ENCODE assay signal across 11 mouse cellular contexts in the genomic region with DNA sequence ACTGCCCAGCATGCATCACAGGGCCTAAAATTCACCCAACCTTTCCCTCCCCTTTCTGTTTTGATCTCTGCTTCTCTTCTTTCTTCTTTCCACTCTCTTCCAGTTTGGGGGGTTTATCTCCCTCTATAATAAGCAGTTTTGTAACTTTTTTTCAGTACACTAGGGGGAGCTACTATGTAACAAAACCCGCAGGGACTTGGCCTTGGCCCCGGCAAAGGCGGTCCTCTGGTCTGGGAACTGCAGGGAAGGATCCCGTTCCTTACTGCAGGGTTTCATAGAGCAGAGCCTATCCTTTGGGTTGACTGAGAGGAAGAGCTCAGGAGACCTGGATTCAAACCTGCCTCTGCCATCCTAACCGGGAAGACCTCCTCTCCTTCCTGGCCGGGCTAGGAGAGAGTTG. TPM values are rescaled to one million over a fixed set of nuclear protein-coding genes. Genes with fewer than 3 reads are reported as not detected.
DNase-seq lines count a peak whose midpoint lies in the region; ATAC-seq lines count a peak whose summit lies in the region.
"Had no signal": no experiment of that assay in that cellular context is flagged by ENCODE, and none has a peak within 500 bp of the region (broad histone marks: within the 10 kb centered on the region; RNA-seq: fewer than 3 reads in every experiment).

No protein-coding gene starts in this region.

- WGBS in neural tube, embryonic 15.5 days = 23% methylated on average over 6 of the region's 6 CpGs

- no peak overlapping the region for H3K9ac ChIP-seq in neural tube, embryonic 15.5 days (replicated peaks)
- H3K9ac ChIP-seq: heart, embryonic 13.5 days; neural tube, embryonic 12.5 days had no signal

- no peak for ATAC-seq in neural tube, embryonic 15.5 days (ENCODE audit: low FRiP score)
- no peak for ATAC-seq in activated CD4-positive, CD25-positive, alpha-beta regulatory T cell, adult 4 months

- no peak overlapping the region for H3K27ac ChIP-seq in neural tube, embryonic 15.5 days (replicated peaks)
- H3K27ac ChIP-seq: heart, embryonic 13.5 days; neural tube, embryonic 12.5 days had no signal

- H3K27me3 ChIP-seq in neural tube, embryonic 15.5 days (replicated peaks) = no peaks in the 10 kb centered on the region
- H3K27me3 ChIP-seq in megakaryocyte, embryonic 14.5 days (replicated peaks) = no peaks in the 10 kb centered on the region
- H3K27me3 ChIP-seq: neural tube, embryonic 12.5 days had no signal

- H3K36me3 ChIP-seq in neural tube, embryonic 15.5 days = no peaks in the 10 kb centered on the region
- no peaks in the 10 kb centered on the region for H3K36me3 ChIP-seq in megakaryocyte, embryonic 14.5 days (replicated peaks; ENCODE audit: low read length)
- H3K36me3 ChIP-seq: G1E; heart, embryonic 13.5 days; neural tube, embryonic 12.5 days had no signal

- no peak overlapping the region for H3K4me3 ChIP-seq in neural tube, embryonic 15.5 days (replicated peaks)
- H3K4me3 ChIP-seq in megakaryocyte, embryonic 14.5 days (replicated peaks) = peak overlapping the region; percentile 6
- H3K4me3 ChIP-seq: heart, embryonic 13.5 days; neural tube, embryonic 12.5 days had no signal

- no peak overlapping the region for H3K4me2 ChIP-seq in neural tube, embryonic 15.5 days
- H3K4me2 ChIP-seq: heart, embryonic 13.5 days; neural tube, embryonic 12.5 days had no signal

- peaks cover 8% of the 10 kb centered on the region; the same call in 1 of the 2 replicates for H3K4me1 ChIP-seq in neural tube, embryonic 15.5 days
- peaks cover 59% of the 10 kb centered on the region for H3K4me1 ChIP-seq in megakaryocyte, embryonic 14.5 days

- H3K9me3 ChIP-seq in neural tube, embryonic 15.5 days (replicated peaks) = no peaks in the 10 kb centered on the region
- H3K9me3 ChIP-seq in megakaryocyte, embryonic 14.5 days = no peaks in the 10 kb centered on the region
- H3K9me3 ChIP-seq: G1E; heart, embryonic 13.5 days; neural tube, embryonic 12.5 days had no signal

- peak; percentile 60 for DNase-seq in adrenal gland, postnatal 10 days
- DNase-seq in adrenal gland, adult 8-10 months = no peak
- DNase-seq in neural tube, embryonic 10.5 days (ENCODE audit: extremely low spot score, low spot score) = peak; percentile 22
- peak; percentile 44 to 63 for DNase-seq in cerebellum, postnatal 25 days
- DNase-seq in induced T-regulatory cell, adult 2 months (ENCODE audit: low read depth) = peak; percentile 44

RNA-seq across cellular contexts. Expression of a gene that starts 30.0 kb away (rescaled TPM):
- 1,000 to 10,000 TPM; 1,052 to 1,140 TPM for total RNA-seq in adrenal gland, postnatal 10 days (2021)
- 1,000 to 10,000 TPM; 2,246 to 2,701 (median 2,550) TPM for total RNA-seq in adrenal gland, adult 8-10 months (2022)
- polyA plus RNA-seq in neural tube, embryonic 15.5 days (2015; fragmentation: Nextera tagmentation; extraction: Ambion mirVana) = 178 and 204 TPM in 2 replicates
- polyA plus RNA-seq in megakaryocyte, embryonic 14.5 days (2012; ENCODE audit: insufficient read depth, low replicate concordance) = 0.06 TPM in 1 of 2 replicates, not detected in the other
- polyA plus RNA-seq in activated CD4-positive, CD25-positive, alpha-beta regulatory T cell, adult 4 months (2017; shearing (Covaris generic)) = not detected
- polyA plus RNA-seq: G1E had no signal

RNA-seq across cellular contexts. Expression of a gene that starts 55.8 kb away (rescaled TPM):
- total RNA-seq in adrenal gland, postnatal 10 days (2021) = 10 to 100 TPM; 35.4 to 36.2 TPM
- total RNA-seq in adrenal gland, adult 8-10 months (2022) = 10 to 100 TPM; 37.1 to 48.4 (median 40.7) TPM
- polyA plus RNA-seq in neural tube, embryonic 15.5 days (2015; fragmentation: Nextera tagmentation; extraction: Ambion mirVana) = 24.6 and 27.6 TPM in 2 replicates
- 1.2 and 3.4 TPM in 2 replicates for polyA plus RNA-seq in megakaryocyte, embryonic 14.5 days (2012; ENCODE audit: insufficient read depth, low replicate concordance)
- polyA plus RNA-seq in activated CD4-positive, CD25-positive, alpha-beta regulatory T cell, adult 4 months (2017; shearing (Covaris generic)) = 10 to 100 TPM; 27.5 to 27.9 TPM

Comparison
In these comparisons a context has a peak if more than half of its experiments do, and no peak if none do; other contexts are left out.
1. RNA of a gene that starts 30.0 kb away (polyA plus RNA-seq): 178 to 204 TPM in neural tube, embryonic 15.5 days; not detected in activated CD4-positive, CD25-positive, alpha-beta regulatory T cell, adult 4 months and 0.06 TPM in megakaryocyte, embryonic 14.5 days; every median in the first group is over 10 times any median in the second.